ENCODE assay signal across 23 mouse cellular contexts in genomic region chr3:129471332-129471731, GRCm38 (mm10).
"Had no signal": no experiment of that assay in that cellular context is flagged by ENCODE, and none has a peak within 500 bp of the region (broad histone marks: within the 10 kb centered on the region; RNA-seq: fewer than 3 reads in every experiment).

No protein-coding gene starts in this region.

- H3K9ac ChIP-seq: heart, embryonic 12.5 days; hindbrain, embryonic 12.5 days; hindbrain, embryonic 14.5 days; intestine, embryonic 15.5 days; limb, embryonic 12.5 days had no signal

- H3K36me3 ChIP-seq: heart, embryonic 10.5 days; heart, embryonic 12.5 days; hindbrain, embryonic 10.5 days; hindbrain, embryonic 12.5 days; intestine, embryonic 15.5 days; limb, embryonic 10.5 days; limb, embryonic 12.5 days had no signal

- H3K4me3 ChIP-seq: gastrocnemius, adult 2 months; heart, embryonic 10.5 days; heart, embryonic 12.5 days; hindbrain, embryonic 10.5 days; hindbrain, embryonic 12.5 days; intestine, embryonic 15.5 days; layer of hippocampus, adult 2 months; left cerebral cortex, adult 2 months; limb, embryonic 10.5 days; limb, embryonic 12.5 days had no signal

- DNase-seq: gastrocnemius, adult 2 months; gastrocnemius, postnatal 10 days; gastrocnemius, postnatal 25 days; heart, postnatal 10 days; heart, postnatal 4 days; kidney, adult 18-20 months; kidney, adult 8-10 months; kidney, postnatal 10 days; kidney, postnatal 25 days; kidney, postnatal 4 days had no signal

- ATAC-seq: forebrain, embryonic 16.5 days; hindbrain, embryonic 16.5 days; inflammation-experienced regulatory T-cells, adult 6 months; intestine, embryonic 15.5 days had no signal

- H3K4me1 ChIP-seq: heart, embryonic 10.5 days; heart, embryonic 12.5 days; hindbrain, embryonic 10.5 days; hindbrain, embryonic 12.5 days; intestine, embryonic 15.5 days; limb, embryonic 10.5 days; limb, embryonic 12.5 days had no signal

- H3K9me3 ChIP-seq: heart, embryonic 10.5 days; hindbrain, embryonic 12.5 days; intestine, embryonic 15.5 days; limb, embryonic 10.5 days had no signal

- H3K27ac ChIP-seq: gastrocnemius, adult 2 months; heart, embryonic 10.5 days; hindbrain, embryonic 10.5 days; hindbrain, embryonic 12.5 days; hindbrain, embryonic 14.5 days; intestine, embryonic 15.5 days; layer of hippocampus, adult 2 months; left cerebral cortex, adult 2 months; limb, embryonic 10.5 days; limb, embryonic 12.5 days had no signal

- H3K4me2 ChIP-seq: heart, embryonic 12.5 days; hindbrain, embryonic 12.5 days; hindbrain, embryonic 14.5 days; intestine, embryonic 15.5 days; limb, embryonic 12.5 days had no signal

- H3K27me3 ChIP-seq: heart, embryonic 12.5 days; hindbrain, embryonic 12.5 days; intestine, embryonic 15.5 days; limb, embryonic 12.5 days had no signal
